Mouse (Mus musculus) heart, adult 2 months (tissue): Measurements from ENCODE around the gene Mrpl9. TPM values are rescaled to one million over a fixed set of nuclear protein-coding genes. Genes with fewer than 3 reads are reported as not detected.

Source experiments
- DNase-seq, 2 experiments: peaks; one replicate each; pipeline ENCODE4 v3.0.0; 2021
- H3K27ac ChIP-seq: fragments of 200-600 bp; 2 replicates; pipeline ENCODE4 v1.8.1; 2022
- H3K27me3 ChIP-seq: fragments of 200-500 bp; 2 replicates; pipeline ENCODE4 v1.6.1; 2012; ENCODE audit warnings: mild to moderate bottlenecking, low read length, inconsistent platforms, mixed read lengths; ENCODE audit not compliant: control insufficient read depth, insufficient read depth
- H3K36me3 ChIP-seq: fragments of 200-500 bp; 2 replicates; pipeline ENCODE4 v1.6.1; 2012; ENCODE audit warnings: low read length, inconsistent platforms; ENCODE audit not compliant: control insufficient read depth, insufficient read depth
- H3K4me1 ChIP-seq: fragments of 200-500 bp; 2 replicates; pipeline ENCODE4 v1.6.1; 2011; ENCODE audit warnings: low read length; ENCODE audit not compliant: control insufficient read depth, insufficient read depth
- H3K4me3 ChIP-seq: fragments of 200-600 bp; 2 replicates; pipeline ENCODE4 v1.8.1; 2022
- H3K79me2 ChIP-seq: fragments of 200-500 bp; replicated peaks from 2 replicates; pipeline ENCODE4 v1.6.1; 2012; ENCODE audit warnings: mild to moderate bottlenecking, inconsistent platforms, low read length, moderate library complexity, mixed read lengths; ENCODE audit not compliant: control insufficient read depth, insufficient read depth
- H3K9ac ChIP-seq: fragments of 200-500 bp; 2 replicates; pipeline ENCODE4 v1.6.1; 2012; ENCODE audit warnings: low read depth, mild to moderate bottlenecking, control low read depth, inconsistent platforms, low read length, mixed read lengths
- CTCF ChIP-seq: fragments of 200-600 bp; IDR thresholded peaks from 2 replicates; pipeline ENCODE4 v1.8.1; 2022; ENCODE audit warnings: antibody characterized with exemption, mild to moderate bottlenecking, moderate library complexity
- EP300 ChIP-seq: fragments of 200-500 bp; IDR thresholded peaks from 2 replicates; pipeline ENCODE4 v1.6.1; 2011; ENCODE audit warnings: low read depth, low read length, control low read depth; ENCODE audit not compliant: insufficient read depth
- POLR2A ChIP-seq: fragments of 200-500 bp; IDR thresholded peaks from 2 replicates; pipeline ENCODE4 v1.6.1; 2011; ENCODE audit warnings: mild to moderate bottlenecking, low read depth, low read length, control low read depth; ENCODE audit not compliant: insufficient read depth
- WGBS: fragments of 180-500 bp; shearing (Covaris S2); methylation state at CpG from one replicate; pipeline ENCODE4 v1.1.7; 2018; 5-methylcytosine and 5-hydroxymethylcytosine counted together
- intact Hi-C: fragments of 180-260 bp; cut with DNase I; formaldehyde crosslinking; loops from one replicate; pipeline ENCODE4 v1.15.1; 2025
- polyA plus RNA-seq: library from polyadenylated mRNA; depleted of rRNA; stranded (reverse); fragments of >200 nt; gene quantifications from 2 replicates; pipeline ENCODE4 v1.2.3, GENCODE M21; 2012; rRNA removed
- total RNA-seq, 2 experiments: library from RNA; stranded (reverse); gene quantifications; 2 replicates each; pipeline ENCODE4 v1.2.3; 2021

The Mrpl9 gene
- total and polyA plus RNA-seq, 3 experiments: 43.9 to 64.1 (median 62.0) TPM

DNA sequence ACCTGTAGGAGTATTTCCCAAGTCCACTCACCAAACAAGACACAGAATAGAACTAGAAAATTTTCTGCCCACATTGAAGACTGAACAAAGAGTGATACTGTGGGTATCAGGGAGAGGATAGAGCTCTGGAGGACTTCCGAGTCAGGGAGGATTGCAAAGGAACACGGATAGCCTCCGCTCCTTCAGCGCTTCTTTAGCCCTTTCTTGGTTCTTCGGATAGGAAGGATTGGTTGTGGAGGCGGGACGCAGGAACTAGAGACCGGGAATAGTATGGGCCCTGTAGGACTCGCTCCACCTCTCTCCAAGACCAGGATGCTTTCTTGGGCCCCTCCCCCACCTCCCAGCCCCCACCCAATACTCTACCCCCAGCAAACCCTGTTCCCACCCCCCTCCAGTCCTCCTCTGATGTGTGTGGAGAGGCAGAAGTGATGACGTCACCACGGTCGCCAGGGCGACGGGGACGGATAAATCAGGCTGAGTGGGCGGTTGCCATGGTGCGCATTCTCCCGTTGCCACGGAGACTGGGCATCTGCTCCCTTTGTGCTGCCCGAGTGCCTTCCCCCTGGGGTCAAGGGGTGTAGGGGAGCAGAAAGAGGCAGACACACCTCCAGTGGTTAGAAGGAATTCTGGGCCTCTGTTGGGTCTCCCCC lies 40.8 kb downstream of the Mrpl9 start:
- intact Hi-C loops: no loop called here
- no peaks in the 10 kb centered on the region for H3K27me3 ChIP-seq
- no peak overlapping the region for H3K4me3 ChIP-seq
- no peaks in the 10 kb centered on the region for H3K36me3 ChIP-seq
- DNase-seq: no peak
- 42% methylated on average over 20 of the region's 20 CpGs for WGBS
- no peak for TF ChIP-seq POLR2A
- TF ChIP-seq EP300: no peak
- no peak for TF ChIP-seq CTCF
- H3K4me1 ChIP-seq: no peaks in the 10 kb centered on the region
- H3K27ac ChIP-seq: no peak overlapping the region
- H3K9ac ChIP-seq: no peak overlapping the region
- no peaks in the 10 kb centered on the region for H3K79me2 ChIP-seq

- 66% methylated on average over 7 of the region's 7 CpGs for WGBS
- Histone ChIP-seq H3K4me1 (no peaks in the 10 kb centered on the region), H3K27me3 (no peaks in the 10 kb centered on the region), H3K4me3 (no peak overlapping the region), H3K36me3 (no peaks in the 10 kb centered on the region), H3K27ac (no peak overlapping the region), H3K9ac (no peak overlapping the region), H3K79me2 (no peaks in the 10 kb centered on the region)
- TF ChIP-seq CTCF: no peak
- no peak for TF ChIP-seq POLR2A
- no peak for TF ChIP-seq EP300
- DNase-seq: no peak
- intact Hi-C loops: no loop called here
Measured at GRCm38 (mm10) chr3:94485922-94486321, 42.8 kb downstream of the Mrpl9 start.

DNA sequence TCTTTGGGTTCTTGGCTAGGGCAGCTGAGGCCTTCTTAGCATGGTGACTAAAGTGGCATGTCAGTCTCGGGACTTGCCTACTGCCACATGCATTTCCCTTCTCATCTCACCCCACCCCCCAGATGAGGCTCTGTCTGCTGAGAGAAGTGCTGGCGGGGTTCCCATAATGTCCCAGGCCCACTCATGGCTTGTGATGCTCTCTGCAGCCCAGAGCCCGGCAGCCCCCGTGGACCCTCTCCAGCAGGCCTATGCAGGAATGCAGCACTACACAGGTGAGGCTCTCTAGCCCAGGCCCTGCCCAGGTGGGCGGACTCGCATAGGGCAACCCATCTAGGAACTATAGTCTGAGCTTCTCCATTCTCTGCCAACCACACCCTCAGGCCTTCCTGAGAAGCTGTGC lies 44.5 kb downstream of the Mrpl9 start:
- TF ChIP-seq CTCF (no peak), POLR2A (no peak), EP300 (no peak)
- 55% methylated on average over 6 of the region's 6 CpGs for WGBS
- no peaks in the 10 kb centered on the region for H3K36me3 ChIP-seq
- no peaks in the 10 kb centered on the region for H3K27me3 ChIP-seq
- no peaks in the 10 kb centered on the region for H3K4me1 ChIP-seq
- H3K4me3 ChIP-seq: no peak overlapping the region
- H3K79me2 ChIP-seq: no peaks in the 10 kb centered on the region
- intact Hi-C loops: no loop called here
- no peak for DNase-seq
- H3K9ac ChIP-seq: no peak overlapping the region
- H3K27ac ChIP-seq: no peak overlapping the region

DNA sequence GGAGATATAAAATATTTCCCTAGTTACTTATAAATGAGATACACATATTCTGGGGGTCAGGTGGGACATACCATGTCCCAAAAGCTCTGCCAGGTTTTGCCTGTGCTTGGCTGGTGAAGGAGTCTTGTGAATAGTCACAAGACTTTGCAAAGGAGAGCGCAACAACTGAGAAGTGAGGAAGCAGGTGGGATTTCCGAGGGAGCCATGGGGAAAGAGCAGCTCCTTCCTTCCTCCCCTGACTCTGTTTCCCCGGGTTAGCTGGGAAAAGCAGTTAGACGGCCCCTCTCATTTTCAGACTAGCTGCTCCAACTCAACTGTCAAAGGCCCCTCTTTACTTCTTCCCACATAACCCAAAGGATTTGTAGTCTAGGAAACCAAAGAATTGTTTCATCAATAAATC lies 54.0 kb downstream of the Mrpl9 start:
- WGBS: 88% methylated on average over 4 of the region's 4 CpGs

More for the DNA sequence above, 54.0 kb downstream of the Mrpl9 start:
- no peaks in the 10 kb centered on the region for H3K27me3 ChIP-seq
- intact Hi-C loops: no loop called here
- H3K4me3 ChIP-seq: no peak overlapping the region
- DNase-seq: no peak
- no peaks in the 10 kb centered on the region for H3K36me3 ChIP-seq
- H3K79me2 ChIP-seq: no peaks in the 10 kb centered on the region
- no peak overlapping the region for H3K27ac ChIP-seq
- TF ChIP-seq POLR2A: no peak
- no peak for TF ChIP-seq CTCF
- TF ChIP-seq EP300: no peak
- no peak overlapping the region for H3K9ac ChIP-seq
- H3K4me1 ChIP-seq: no peaks in the 10 kb centered on the region

Other genes with a start within 250 kb of the Mrpl9 start
- not detected for gene Gm5286, start 246.6 kb upstream of the Mrpl9 start, total RNA-seq
- gene Gm5286, start 246.6 kb upstream of the Mrpl9 start, polyA plus RNA-seq: not detected in 2 replicates
- not detected for gene Gm4778, start 179.3 kb upstream of the Mrpl9 start, total RNA-seq
- gene Gm4778, start 179.3 kb upstream of the Mrpl9 start, polyA plus RNA-seq: not detected in 2 replicates
- gene Them4, start 133.2 kb upstream of the Mrpl9 start, total RNA-seq: 10 to 100 TPM; 13.2 to 15.1 TPM
- 4.6 and 9.6 TPM in 2 replicates for gene Them4, start 133.2 kb upstream of the Mrpl9 start, polyA plus RNA-seq
- not detected for gene Them5, start 101.2 kb upstream of the Mrpl9 start, total RNA-seq
- not detected in 2 replicates for gene Them5, start 101.2 kb upstream of the Mrpl9 start, polyA plus RNA-seq
- gene C2cd4d, start 80.9 kb upstream of the Mrpl9 start, total RNA-seq: not detected
- 0.14 TPM in 1 of 2 replicates, not detected in the other for gene C2cd4d, start 80.9 kb upstream of the Mrpl9 start, polyA plus RNA-seq
- 10 to 100 TPM; 36.1 to 44.8 TPM for gene Rorc, start 70.5 kb upstream of the Mrpl9 start, total RNA-seq
- 25.7 and 26.7 TPM in 2 replicates for gene Rorc, start 70.5 kb upstream of the Mrpl9 start, polyA plus RNA-seq
- under 1 TPM; 0.05 to 0.09 TPM for gene Lingo4, start 44.8 kb upstream of the Mrpl9 start, total RNA-seq
- 0.04 and 0.09 TPM in 2 replicates for gene Lingo4, start 44.8 kb upstream of the Mrpl9 start, polyA plus RNA-seq
- 1 to 10 TPM; 3.9 to 4.9 TPM for gene Tdrkh, start 30.0 kb upstream of the Mrpl9 start, total RNA-seq
- gene Tdrkh, start 30.0 kb upstream of the Mrpl9 start, polyA plus RNA-seq: 0.64 and 0.82 TPM in 2 replicates
- gene Oaz3, start 597 bp downstream of the Mrpl9 start, total RNA-seq: not detected
- 1.1 and 2.2 TPM in 2 replicates for gene Oaz3, start 597 bp downstream of the Mrpl9 start, polyA plus RNA-seq
- under 1 TPM in 1 of 2 experiments, not detected in 1; 0.27 TPM for gene Celf3, start 35.0 kb downstream of the Mrpl9 start, total RNA-seq
- gene Celf3, start 35.0 kb downstream of the Mrpl9 start, polyA plus RNA-seq: 0.67 and 0.96 TPM in 2 replicates
- 1 to 10 TPM in 1 of 2 experiments, under 1 TPM in 1; 0.99 to 1.3 TPM for gene Riiad1, start 37.0 kb downstream of the Mrpl9 start, total RNA-seq
- gene Riiad1, start 37.0 kb downstream of the Mrpl9 start, polyA plus RNA-seq: 0.44 and 1.2 TPM in 2 replicates
- 10 to 100 TPM; 27.4 to 29.0 TPM for gene Snx27, start 139.4 kb downstream of the Mrpl9 start, total RNA-seq
- gene Snx27, start 139.4 kb downstream of the Mrpl9 start, polyA plus RNA-seq: 7.5 and 14.4 TPM in 2 replicates
- not detected for gene Gm10972, start 199.8 kb downstream of the Mrpl9 start, total RNA-seq
- not detected in 2 replicates for gene Gm10972, start 199.8 kb downstream of the Mrpl9 start, polyA plus RNA-seq
- 1 to 10 TPM; 2.0 to 2.1 TPM for gene Tuft1, start 215.6 kb downstream of the Mrpl9 start, total RNA-seq
- gene Tuft1, start 215.6 kb downstream of the Mrpl9 start, polyA plus RNA-seq: 1.6 and 1.9 TPM in 2 replicates